Mouse (Mus musculus) hindbrain, embryonic 15.5 days (tissue): ENCODE measurements around the gene Arhgef28. TPM values are rescaled to one million over a fixed set of nuclear protein-coding genes. Genes with fewer than 3 reads are reported as not detected.

Experiments
- ATAC-seq: fragments of 200-750 bp; cut with Nextera tagmentation; 2 replicates; pipeline ENCODE4 v1.8.0; 2017; ENCODE audit warnings: low read depth, moderate number of reproducible peaks, moderate TSS enrichment; ENCODE audit not compliant: low FRiP score
- H3K27ac ChIP-seq: fragments of 300-500 bp; sonication (generic); replicated peaks from 2 replicates; pipeline ENCODE4 v1.5.1; 2015; ENCODE audit warnings: mild to moderate bottlenecking, inconsistent platforms
- H3K27me3 ChIP-seq: fragments of 300-500 bp; sonication (generic); 2 replicates; pipeline ENCODE4 v1.6.1; 2015; ENCODE audit warnings: control low read depth, inconsistent platforms
- H3K36me3 ChIP-seq: fragments of 300-500 bp; sonication (generic); 2 replicates; pipeline ENCODE4 v1.6.1; 2015; ENCODE audit warnings: control low read depth, inconsistent platforms
- H3K4me1 ChIP-seq: fragments of 300-500 bp; sonication (generic); replicated peaks from 2 replicates; pipeline ENCODE4 v1.6.1; 2015; ENCODE audit warnings: control low read depth, inconsistent platforms
- H3K4me2 ChIP-seq: fragments of 300-500 bp; sonication (generic); 2 replicates; pipeline ENCODE4 v1.6.1; 2015; ENCODE audit warnings: moderate library complexity, mild to moderate bottlenecking, inconsistent platforms
- H3K4me3 ChIP-seq: fragments of 300-500 bp; sonication (generic); 2 replicates; pipeline ENCODE4 v1.5.1; 2015; ENCODE audit warnings: mild to moderate bottlenecking, inconsistent platforms
- H3K9ac ChIP-seq: fragments of 300-500 bp; sonication (generic); 2 replicates; pipeline ENCODE4 v1.6.1; 2015; ENCODE audit warnings: inconsistent platforms
- H3K9me3 ChIP-seq: fragments of 300-500 bp; sonication (generic); 2 replicates; pipeline ENCODE4 v1.6.1; 2016; ENCODE audit warnings: control low read depth, inconsistent platforms
- WGBS: fragments of 180-500 bp; shearing (Covaris S2); methylation state at CpG from one replicate; pipeline ENCODE4 v1.1.7; 2015; 5-methylcytosine and 5-hydroxymethylcytosine counted together
- polyA plus RNA-seq: library from polyadenylated mRNA; unstranded; fragments of >200 nt; fragmentation: Nextera tagmentation; extraction: Ambion mirVana; gene quantifications from 2 replicates; pipeline ENCODE4 v1.2.1, GENCODE M21; 2015

Arhgef28 gene
- polyA plus RNA-seq, 1 experiment from 2014 or later, result 29.3 TPM

DNA sequence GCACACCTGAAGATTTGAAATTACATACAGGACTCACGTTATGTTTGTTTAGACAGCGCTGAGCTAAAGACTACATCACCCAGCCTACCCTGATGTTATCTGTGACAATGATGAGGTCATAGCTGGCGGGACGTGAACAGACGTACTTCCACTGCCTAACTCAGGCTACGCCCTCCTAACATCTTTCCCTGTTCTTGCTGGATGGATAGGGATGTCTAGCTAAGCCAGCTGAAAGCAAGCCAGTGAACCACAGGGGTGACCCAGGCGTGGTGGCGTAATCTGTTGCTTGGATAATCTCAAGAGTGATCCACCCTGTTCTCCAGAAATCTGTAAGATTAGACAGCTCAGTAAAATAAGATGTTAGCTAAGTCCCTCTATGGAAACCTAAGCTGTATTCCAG lies 25.6 kb downstream of the Arhgef28 start:
- Histone ChIP-seq H3K9me3 (no peaks in the 10 kb centered on the region), H3K9ac (no peak overlapping the region), H3K4me3 (no peak overlapping the region), H3K36me3 (no peaks in the 10 kb centered on the region), H3K27me3 (no peaks in the 10 kb centered on the region), H3K4me1 (no peaks in the 10 kb centered on the region), H3K27ac (no peak overlapping the region), H3K4me2 (no peak overlapping the region)
- ATAC-seq, result no peak
- 94% methylated on average over 8 of the region's 8 CpGs for WGBS

DNA sequence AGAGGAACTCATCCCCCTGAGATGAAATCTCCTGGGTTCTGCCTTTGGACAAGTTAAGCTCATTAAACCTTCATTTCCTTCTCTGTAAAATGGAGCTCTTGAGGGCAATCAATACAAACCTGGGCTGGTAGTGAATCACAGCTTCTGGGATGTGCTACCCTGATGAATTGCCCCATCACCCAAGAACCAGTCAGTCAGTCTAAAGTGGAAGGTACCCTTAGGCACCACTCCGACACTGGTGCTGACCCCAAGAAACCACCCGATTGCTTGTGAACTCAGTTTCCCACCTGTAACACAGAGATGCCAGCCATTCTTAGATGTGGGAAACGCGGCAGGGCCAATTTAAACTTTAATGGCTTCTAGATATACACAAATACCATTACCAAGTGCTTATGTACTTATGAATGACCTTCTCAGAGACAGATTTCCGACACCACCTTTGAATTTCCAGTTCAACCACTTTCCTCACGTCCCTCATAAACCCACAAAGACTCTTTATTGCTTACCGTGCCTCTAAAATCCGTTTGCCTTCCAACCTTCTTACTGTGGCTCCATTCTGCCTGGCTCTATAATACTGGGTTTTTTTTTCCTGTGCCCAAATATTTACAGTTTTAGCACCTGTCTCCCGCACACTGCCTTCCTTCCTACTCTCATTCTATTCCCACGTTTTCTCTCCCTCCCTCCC lies 30.8 kb downstream of the Arhgef28 start:
- H3K4me1 ChIP-seq, result no peaks in the 10 kb centered on the region
- H3K27ac ChIP-seq, result no peak overlapping the region
- no peaks in the 10 kb centered on the region for H3K9me3 ChIP-seq
- H3K9ac ChIP-seq, result no peak overlapping the region
- no peaks in the 10 kb centered on the region for H3K36me3 ChIP-seq
- no peaks in the 10 kb centered on the region for H3K27me3 ChIP-seq
- H3K4me2 ChIP-seq, result no peak overlapping the region
- ATAC-seq, result no peak
- H3K4me3 ChIP-seq, result no peak overlapping the region
- WGBS, result 81% methylated on average over 10 of the region's 10 CpGs

DNA sequence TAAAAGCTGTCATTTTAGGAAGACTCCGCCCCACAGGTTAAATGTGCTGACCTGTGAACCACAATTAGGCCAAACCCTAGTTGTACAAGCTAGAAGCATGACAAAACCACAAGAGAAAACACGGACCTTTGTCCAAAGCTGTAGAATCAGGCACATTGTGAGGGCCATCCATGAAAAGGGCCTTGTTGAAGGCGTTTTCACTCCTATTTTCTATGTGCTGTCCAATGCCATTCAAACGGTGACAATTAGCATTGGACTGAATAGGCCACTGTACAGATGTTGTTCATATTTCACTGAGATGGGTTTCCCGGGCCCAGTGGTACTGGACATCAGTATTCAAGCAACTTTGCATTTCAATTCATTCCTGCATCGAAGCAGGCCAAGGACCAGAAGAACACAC lies 33.2 kb downstream of the Arhgef28 start:
- Histone ChIP-seq H3K4me1 (no peaks in the 10 kb centered on the region), H3K9ac (no peak overlapping the region), H3K27me3 (no peaks in the 10 kb centered on the region), H3K9me3 (no peaks in the 10 kb centered on the region), H3K27ac (no peak overlapping the region), H3K36me3 (no peaks in the 10 kb centered on the region), H3K4me3 (no peak overlapping the region), H3K4me2 (no peak overlapping the region)
- WGBS, result 58% methylated on average over 6 of the region's 6 CpGs
- no peak for ATAC-seq

DNA sequence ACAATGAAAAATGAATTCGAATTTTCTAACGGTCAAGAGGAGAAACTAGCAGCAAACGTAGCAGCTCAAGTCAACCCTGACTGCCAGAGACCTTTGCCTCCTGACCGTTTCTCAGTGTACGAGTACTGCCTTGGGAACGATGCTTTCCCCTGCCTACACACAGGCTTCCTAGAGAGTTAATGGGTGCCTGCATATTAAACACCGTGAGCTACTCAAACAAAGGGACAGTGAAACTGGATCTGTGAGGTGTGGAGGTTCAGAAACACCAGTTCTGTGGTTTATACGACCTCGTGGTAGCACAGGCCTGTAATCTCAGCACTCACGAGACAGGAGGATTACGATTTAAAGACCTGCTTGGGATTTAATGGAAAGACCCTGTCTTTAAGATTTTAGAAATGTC lies 33.9 kb downstream of the Arhgef28 start:
- Histone ChIP-seq H3K4me3 (no peak overlapping the region), H3K27me3 (no peaks in the 10 kb centered on the region), H3K4me2 (no peak overlapping the region), H3K4me1 (no peaks in the 10 kb centered on the region), H3K27ac (no peak overlapping the region), H3K9ac (no peak overlapping the region), H3K9me3 (no peaks in the 10 kb centered on the region), H3K36me3 (no peaks in the 10 kb centered on the region)
- ATAC-seq, result no peak
- 63% methylated on average over 11 of the region's 11 CpGs for WGBS

DNA sequence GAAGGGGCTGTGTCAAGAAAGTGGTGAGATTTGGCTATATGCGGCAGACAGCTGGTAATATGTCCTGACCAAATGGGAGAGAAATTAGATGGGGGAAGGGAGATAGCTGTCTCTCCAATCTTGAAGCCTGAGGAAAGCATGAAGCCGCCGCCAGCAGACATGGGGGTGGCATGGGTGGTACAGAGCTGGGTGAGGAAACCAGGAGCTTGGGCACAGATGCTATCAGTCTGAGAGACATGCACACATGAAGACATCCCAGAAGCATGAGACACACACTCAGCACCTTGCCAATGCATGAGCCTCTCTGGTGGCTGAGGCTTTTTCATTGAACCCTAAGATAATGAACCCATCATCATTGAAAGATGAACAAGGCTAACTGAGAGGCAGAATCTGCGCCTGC lies 34.5 kb downstream of the Arhgef28 start:
- Histone ChIP-seq H3K9me3 (no peaks in the 10 kb centered on the region), H3K9ac (no peak overlapping the region), H3K27me3 (no peaks in the 10 kb centered on the region), H3K4me3 (no peak overlapping the region), H3K4me1 (no peaks in the 10 kb centered on the region), H3K36me3 (no peaks in the 10 kb centered on the region), H3K27ac (no peak overlapping the region), H3K4me2 (no peak overlapping the region)
- WGBS, result 90% methylated on average over 4 of the region's 4 CpGs
- ATAC-seq, result no peak

DNA sequence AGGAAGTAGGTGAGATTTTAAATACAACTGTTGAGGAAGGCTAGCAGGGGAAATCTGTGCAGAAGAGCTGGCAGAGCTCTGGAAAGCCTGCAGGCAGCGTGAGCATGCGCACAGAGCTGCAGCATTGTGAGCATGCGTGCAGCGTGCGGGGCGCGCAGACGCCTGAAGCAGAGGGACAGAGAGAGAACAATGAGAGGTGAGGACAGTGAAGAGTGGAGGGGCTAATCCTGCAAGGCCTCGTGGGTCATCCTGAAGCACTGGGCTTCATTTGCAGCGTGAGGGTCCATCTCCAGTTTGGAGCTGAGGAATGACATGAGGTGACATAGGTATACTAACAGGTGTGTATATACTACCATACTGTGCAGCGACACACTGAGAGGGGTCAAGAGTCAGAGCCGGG lies 35.0 kb downstream of the Arhgef28 start:
- H3K9ac ChIP-seq, result no peak overlapping the region
- no peaks in the 10 kb centered on the region for H3K36me3 ChIP-seq
- H3K4me2 ChIP-seq, result no peak overlapping the region
- H3K27ac ChIP-seq, result no peak overlapping the region
- WGBS, result 87% methylated on average over 12 of the region's 12 CpGs
- no peaks in the 10 kb centered on the region for H3K9me3 ChIP-seq
- H3K4me3 ChIP-seq, result no peak overlapping the region
- no peaks in the 10 kb centered on the region for H3K4me1 ChIP-seq
- ATAC-seq, result no peak
- no peaks in the 10 kb centered on the region for H3K27me3 ChIP-seq

DNA sequence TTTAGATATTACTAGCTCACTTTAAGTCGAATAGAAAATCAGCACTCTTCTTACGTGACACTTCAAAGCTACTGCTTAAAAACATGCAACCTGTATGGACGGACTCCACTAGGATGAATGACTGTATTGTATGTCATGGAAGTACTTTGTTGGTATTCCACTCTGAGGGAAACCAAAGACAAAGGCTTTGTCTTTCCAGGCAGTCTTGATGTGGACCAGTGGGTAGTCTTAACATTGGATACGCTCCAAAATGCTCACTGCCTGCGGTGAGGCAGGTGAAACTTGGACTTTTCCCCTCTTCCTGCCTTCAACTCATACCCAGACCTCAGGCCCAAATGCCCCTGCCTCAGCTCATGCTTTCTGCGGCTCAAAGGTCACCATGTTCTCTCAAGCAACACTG lies 41.4 kb downstream of the Arhgef28 start:
- 76% methylated on average over 6 of the region's 6 CpGs for WGBS

DNA sequence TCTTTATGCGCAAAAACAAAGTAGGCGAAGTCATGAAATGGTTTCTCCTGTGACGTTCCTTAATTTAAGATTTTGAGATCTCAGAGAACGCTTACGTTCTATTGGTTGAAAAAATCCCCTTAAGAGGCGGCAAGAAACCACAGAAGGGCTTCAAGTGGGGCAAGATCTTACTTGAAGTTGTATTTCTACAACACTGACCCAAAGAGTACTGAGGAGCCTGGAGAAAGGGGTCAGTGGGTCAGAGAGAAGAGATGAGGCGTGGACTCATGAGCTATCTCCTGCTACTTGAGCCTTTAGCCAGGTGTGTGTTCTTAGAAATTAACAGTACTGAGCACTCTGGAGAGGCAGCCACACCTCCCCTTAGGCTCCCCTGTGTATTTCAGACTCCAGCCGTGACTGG lies 44.7 kb downstream of the Arhgef28 start:
- Histone ChIP-seq H3K4me3 (no peak overlapping the region), H3K36me3 (no peaks in the 10 kb centered on the region), H3K9ac (no peak overlapping the region), H3K9me3 (no peaks in the 10 kb centered on the region), H3K4me1 (no peaks in the 10 kb centered on the region), H3K27me3 (no peaks in the 10 kb centered on the region), H3K4me2 (no peak overlapping the region), H3K27ac (no peak overlapping the region)
- WGBS, result 97% methylated on average over 8 of the region's 8 CpGs
- ATAC-seq, result no peak

More for the DNA sequence above, 41.4 kb downstream of the Arhgef28 start:
- no peak overlapping the region for H3K27ac ChIP-seq
- H3K9ac ChIP-seq, result no peak overlapping the region
- H3K27me3 ChIP-seq, result no peaks in the 10 kb centered on the region
- no peak overlapping the region for H3K4me3 ChIP-seq
- H3K36me3 ChIP-seq, result no peaks in the 10 kb centered on the region
- H3K4me1 ChIP-seq, result no peaks in the 10 kb centered on the region
- no peak for ATAC-seq
- no peaks in the 10 kb centered on the region for H3K9me3 ChIP-seq
- H3K4me2 ChIP-seq, result no peak overlapping the region

DNA sequence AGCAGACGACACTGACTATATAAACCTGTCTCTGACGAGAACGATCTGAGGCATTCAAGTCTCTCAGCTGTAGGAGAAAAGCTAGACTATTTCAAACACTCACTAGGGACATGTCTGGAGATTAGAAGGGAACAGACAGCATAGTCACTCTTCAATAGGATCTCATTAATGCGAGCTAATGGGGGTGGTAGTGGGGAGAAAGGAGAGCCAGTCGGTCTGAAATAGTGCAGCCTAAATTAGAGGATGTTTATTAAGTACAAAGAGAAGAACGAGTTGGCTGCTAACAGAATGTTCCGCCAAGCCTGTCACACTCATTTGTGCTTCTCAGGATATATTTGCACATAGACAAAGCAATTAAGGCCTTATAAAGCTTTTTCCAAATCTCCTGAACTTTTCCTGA lies 49.6 kb downstream of the Arhgef28 start:
- ATAC-seq, result no peak
- no peak overlapping the region for H3K4me3 ChIP-seq

DNA sequence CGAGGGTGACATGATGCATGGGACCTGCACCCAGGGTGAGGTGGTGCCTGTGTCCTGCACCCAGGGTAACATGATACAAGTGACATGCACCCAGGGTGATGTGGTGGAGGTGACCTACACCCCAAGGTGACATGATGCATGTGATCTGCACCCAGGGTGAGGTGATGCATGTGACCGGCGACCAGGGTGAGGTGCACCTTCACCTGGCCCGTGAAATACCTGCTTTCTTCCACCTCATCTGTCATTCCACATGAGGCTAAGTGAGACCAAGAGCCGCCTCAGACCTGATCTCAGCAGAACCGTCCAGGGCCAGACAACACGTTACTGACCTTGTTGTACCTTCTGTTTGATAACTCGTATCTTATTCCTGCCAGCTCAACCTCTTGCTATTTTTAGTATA lies 53.5 kb downstream of the Arhgef28 start:
- Histone ChIP-seq H3K4me2 (no peak overlapping the region), H3K27me3 (no peaks in the 10 kb centered on the region), H3K9ac (no peak overlapping the region), H3K4me3 (no peak overlapping the region), H3K9me3 (no peaks in the 10 kb centered on the region), H3K36me3 (no peaks in the 10 kb centered on the region), H3K27ac (no peak overlapping the region), H3K4me1 (no peaks in the 10 kb centered on the region)
- no peak for ATAC-seq
- WGBS, result 92% methylated on average over 8 of the region's 8 CpGs

More for the DNA sequence above, 49.6 kb downstream of the Arhgef28 start:
- Histone ChIP-seq H3K9me3 (no peaks in the 10 kb centered on the region), H3K4me1 (no peaks in the 10 kb centered on the region), H3K27me3 (no peaks in the 10 kb centered on the region), H3K4me2 (no peak overlapping the region), H3K9ac (no peak overlapping the region), H3K36me3 (no peaks in the 10 kb centered on the region), H3K27ac (no peak overlapping the region)
- 44% methylated on average over 7 of the region's 7 CpGs for WGBS

DNA sequence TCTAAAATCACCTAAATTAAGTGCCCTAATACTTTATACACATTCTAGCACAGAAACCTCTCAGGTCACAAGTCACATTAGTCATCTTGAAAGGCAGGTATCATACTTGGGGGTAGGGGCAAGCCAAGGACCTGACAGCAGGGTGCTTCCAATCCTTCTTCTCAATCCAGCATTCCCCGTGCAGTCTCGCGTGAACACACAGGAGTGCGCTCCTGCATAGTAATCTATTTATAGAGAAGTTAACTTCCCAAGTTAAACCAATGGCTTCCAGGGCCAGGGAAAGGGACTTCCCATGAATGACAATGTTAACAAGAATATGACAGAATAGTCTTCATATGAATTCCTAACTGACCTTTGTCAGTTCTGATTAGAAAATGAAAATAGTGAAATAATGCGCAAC lies 58.7 kb downstream of the Arhgef28 start:
- Histone ChIP-seq H3K4me2 (no peak overlapping the region), H3K27me3 (no peaks in the 10 kb centered on the region), H3K4me3 (no peak overlapping the region), H3K27ac (no peak overlapping the region), H3K4me1 (no peaks in the 10 kb centered on the region; the same call in 1 of the 2 replicates), H3K36me3 (no peaks in the 10 kb centered on the region), H3K9me3 (no peaks in the 10 kb centered on the region), H3K9ac (no peak overlapping the region)
- 49% methylated on average over 5 of the region's 5 CpGs for WGBS
- no peak for ATAC-seq

DNA sequence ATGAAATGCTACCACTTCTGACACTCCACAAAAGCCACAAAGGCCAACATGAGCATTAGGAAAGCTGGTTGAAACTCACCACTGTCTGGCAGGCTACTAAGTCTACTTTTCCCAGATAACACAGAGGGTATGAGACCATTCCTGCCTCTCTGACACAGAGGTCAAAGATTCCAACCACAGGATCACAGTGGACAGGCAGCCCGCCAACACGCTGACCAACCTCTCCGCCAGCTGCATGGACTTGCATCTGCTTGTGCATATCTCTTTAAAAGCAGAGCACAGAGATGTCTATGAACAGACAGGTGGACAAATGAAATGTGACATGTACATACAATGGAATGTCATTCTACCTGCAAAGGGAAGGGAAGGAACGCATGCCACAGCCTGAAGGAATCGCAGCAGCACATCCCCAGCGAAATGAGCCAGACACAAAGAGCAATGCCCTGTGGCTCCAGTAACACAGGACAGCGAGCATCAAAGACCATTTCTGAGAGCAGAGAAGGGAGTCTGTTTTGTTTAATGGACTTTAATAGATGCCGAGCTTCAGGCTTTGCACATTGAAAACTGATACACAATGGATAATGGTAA lies 59.6 kb downstream of the Arhgef28 start:
- Histone ChIP-seq H3K27me3 (no peaks in the 10 kb centered on the region), H3K36me3 (no peaks in the 10 kb centered on the region), H3K4me2 (no peak overlapping the region), H3K9ac (no peak overlapping the region), H3K4me3 (no peak overlapping the region), H3K9me3 (no peaks in the 10 kb centered on the region), H3K4me1 (no peaks in the 10 kb centered on the region; the same call in 1 of the 2 replicates), H3K27ac (no peak overlapping the region)
- 66% methylated on average over 8 of the region's 8 CpGs for WGBS
- peak; percentile 38; the same call in 1 of the 2 replicates for ATAC-seq

DNA sequence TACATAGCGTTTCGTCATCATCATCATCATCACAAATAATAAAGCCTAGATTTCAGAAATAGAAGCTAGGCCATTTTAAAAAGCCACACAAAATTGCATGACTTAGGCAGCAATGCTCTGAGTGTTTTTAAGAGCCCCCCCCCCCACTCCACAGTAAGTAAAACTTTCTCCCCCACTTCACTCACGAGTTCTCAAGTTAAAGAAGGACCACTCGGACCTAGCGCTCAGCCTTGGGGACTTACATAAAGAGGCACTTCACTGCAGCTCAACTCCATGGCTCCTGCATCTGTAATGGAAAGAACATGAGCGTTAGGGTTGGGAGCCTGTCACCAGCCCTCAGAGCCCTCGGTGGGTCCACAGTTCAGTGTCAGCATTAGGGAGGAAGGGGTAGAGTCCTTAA lies 60.9 kb downstream of the Arhgef28 start:
- Histone ChIP-seq H3K36me3 (no peaks in the 10 kb centered on the region), H3K4me1 (no peaks in the 10 kb centered on the region; the same call in 1 of the 2 replicates), H3K27me3 (no peaks in the 10 kb centered on the region), H3K4me3 (no peak overlapping the region), H3K9ac (no peak overlapping the region), H3K27ac (no peak overlapping the region), H3K9me3 (no peaks in the 10 kb centered on the region), H3K4me2 (no peak overlapping the region)
- WGBS, result 87% methylated on average over 7 of the region's 7 CpGs
- no peak for ATAC-seq
